Mouse (Mus musculus): Measurements from ENCODE around the gene Olfr1202. TPM values are rescaled to one million over a fixed set of nuclear protein-coding genes. Genes with fewer than 3 reads are reported as not detected.

Olfr1202 gene
- total RNA-seq (2021), result not detected

DNA sequence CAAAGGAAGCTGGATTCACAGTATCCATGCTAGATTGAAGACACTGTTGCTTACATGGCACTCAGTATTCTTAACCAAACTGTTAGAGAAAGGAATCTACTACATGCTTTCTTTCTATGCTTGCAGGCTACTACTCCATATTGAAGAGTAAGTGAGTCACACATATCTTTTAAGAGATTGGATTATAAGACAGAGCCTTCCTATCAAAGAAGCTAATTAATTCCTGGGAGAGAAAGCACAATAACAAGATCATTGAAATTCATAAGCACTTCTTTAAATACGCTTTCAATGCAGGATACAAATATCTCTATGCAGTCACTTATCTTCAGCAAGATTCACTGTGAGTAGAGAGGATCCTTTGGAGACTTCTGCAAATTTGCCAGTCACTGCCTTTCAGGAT, at the start of gene Olfr1202:
Gene Olfr1202 (plus strand): TSS at position 301 of the 400 bp plus-strand sequence.
- no peak for DNase-seq

DNA sequence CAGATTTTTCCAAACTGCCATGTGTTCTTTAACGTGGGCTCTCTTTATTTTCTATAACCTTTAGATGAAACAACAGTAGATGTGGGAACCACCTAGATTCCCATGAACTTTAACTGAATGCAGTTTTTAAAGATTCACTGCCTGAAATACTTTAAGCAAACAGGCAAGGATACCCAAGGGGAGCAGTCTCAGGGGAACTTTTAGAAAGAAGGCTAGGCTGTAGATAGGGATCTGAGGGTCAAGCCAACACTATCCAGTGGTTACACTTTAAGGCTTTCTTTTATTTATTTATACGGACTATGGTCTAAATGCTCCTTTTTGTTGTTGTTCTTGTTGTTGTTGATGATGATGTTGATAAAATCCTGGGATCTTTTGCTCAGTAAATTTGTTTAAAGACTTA, 43.9 kb upstream of the Olfr1202 start, which contains the start of gene Olfr1200:
Gene Olfr1200 (minus strand): TSS at position 101 of the 400 bp plus-strand sequence.
- DNase-seq, result no peak

DNA sequence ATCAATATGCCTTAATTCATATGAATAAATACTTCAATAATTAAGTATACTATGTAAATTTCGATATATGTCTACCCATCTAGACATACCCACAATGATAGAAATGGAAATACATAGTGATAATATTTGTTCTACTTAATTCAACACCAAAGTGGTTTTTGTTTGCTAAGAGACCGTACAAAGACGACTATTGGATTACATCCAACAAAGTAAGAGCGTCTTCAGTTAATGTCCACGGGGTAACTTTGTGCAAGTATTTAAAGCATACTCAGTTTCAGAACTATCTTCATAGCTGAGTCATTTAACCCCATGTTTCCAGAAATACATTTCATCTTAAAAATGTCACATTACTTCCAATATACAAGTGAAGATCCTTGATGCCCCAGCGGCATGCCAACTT, 21.6 kb upstream of the Olfr1202 start, which contains the start of gene Olfr1201:
Gene Olfr1201 (plus strand): TSS at position 301 of the 400 bp plus-strand sequence.
- no peak for DNase-seq

DNA sequence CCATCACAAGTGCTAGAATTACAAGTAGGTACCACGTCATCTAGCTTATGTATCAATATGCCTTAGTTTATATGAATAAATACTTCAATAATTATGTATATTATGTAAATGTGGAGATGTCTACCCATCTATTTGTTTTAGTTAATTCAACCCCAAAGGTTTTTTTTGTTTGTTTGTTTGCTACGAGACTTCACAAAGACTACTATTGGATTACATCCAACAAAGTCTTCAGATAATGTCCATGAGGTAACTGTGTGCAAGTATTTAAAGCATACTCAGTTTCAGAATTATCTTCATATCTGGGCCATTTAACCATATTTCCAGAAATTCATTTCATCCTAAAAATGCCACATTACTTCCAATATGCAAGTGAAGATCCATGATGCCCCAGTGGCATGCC, 15.1 kb downstream of the Olfr1202 start, which contains the start of gene Olfr1205:
Gene Olfr1205 (plus strand): TSS at position 301 of the 400 bp plus-strand sequence.
- no peak for DNase-seq

DNA sequence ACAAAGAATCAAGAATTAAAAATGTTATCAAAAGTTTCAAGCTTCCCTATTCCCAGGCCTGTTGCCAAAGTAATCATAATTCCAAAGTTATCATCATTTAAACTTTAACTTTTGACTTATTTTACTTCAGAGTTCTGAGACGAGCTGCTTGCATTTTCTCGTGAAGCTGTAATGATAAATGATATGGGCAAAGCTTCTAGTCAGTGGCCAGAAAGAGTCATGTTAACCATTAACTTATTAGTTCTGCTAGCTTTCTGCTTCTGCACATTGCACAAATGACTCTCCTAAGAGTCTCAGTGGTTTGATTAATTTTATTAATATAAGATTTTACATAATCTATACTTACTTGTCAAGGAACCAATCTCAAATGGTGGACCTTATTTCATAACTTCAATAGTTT, 24.2 kb downstream of the Olfr1202 start:
- no peak for DNase-seq

DNA sequence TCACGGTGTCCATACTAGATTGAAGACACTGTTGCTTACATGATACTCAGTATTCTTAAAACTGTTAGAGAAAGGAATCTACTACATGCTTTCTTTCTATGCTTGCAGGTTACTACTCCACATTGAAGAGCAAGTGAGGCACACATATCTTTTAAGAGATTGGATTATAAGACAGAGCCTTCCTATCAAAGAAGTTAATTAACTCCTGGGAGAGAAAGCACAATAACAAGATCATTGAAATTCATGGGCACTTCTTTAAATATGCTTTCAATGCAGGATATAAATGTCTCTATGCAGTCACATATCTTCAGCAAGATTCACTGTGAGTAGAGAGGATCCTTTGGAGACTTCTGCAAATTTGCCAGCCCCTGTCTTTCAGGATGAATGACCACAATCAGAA, 34.7 kb downstream of the Olfr1202 start, which contains the start of gene Olfr1204:
Gene Olfr1204 (plus strand): TSS at position 301 of the 400 bp plus-strand sequence.
- no peak for DNase-seq

DNA sequence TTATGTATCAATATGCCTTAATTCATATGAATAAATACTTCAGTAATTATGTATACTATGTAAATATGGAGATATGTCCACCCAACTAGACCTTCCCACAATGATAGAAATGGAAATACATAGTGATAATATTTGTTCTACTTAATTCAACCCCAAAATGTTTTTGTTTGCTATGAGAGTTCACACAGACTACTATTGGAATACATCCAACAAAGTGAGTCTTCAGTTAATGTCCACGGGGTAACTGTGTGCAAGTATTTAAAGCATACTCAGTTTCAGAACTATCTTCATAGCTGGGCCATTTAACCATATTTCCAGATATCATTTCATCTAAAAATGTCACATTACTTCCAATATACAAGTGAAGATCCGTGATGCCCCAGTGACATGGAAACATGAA, 48.6 kb downstream of the Olfr1202 start, which contains the start of gene Olfr1206:
Gene Olfr1206 (plus strand): TSS at position 301 of the 400 bp plus-strand sequence.
- no peak for DNase-seq

Other genes starting within 250 kb of the Olfr1202 start
- gene Olfr1189, start 228.0 kb upstream of the Olfr1202 start, total RNA-seq (2021), result not detected
- gene Olfr1191-ps1, start 174.0 kb upstream of the Olfr1202 start, total RNA-seq (2021), result not detected
- not detected for gene Olfr1192-ps1, start 166.0 kb upstream of the Olfr1202 start, total RNA-seq (2021)
- gene Olfr1193, start 138.9 kb upstream of the Olfr1202 start, total RNA-seq (2021), result not detected
- gene Olfr1195, start 125.3 kb upstream of the Olfr1202 start, total RNA-seq (2021), result not detected
- gene Olfr1196, start 109.9 kb upstream of the Olfr1202 start, total RNA-seq (2021), result not detected
- gene Olfr1197, start 82.1 kb upstream of the Olfr1202 start, total RNA-seq (2021), result not detected
- not detected for gene Olfr1198, start 63.1 kb upstream of the Olfr1202 start, total RNA-seq (2021)
- not detected for gene Olfr1199, start 54.0 kb upstream of the Olfr1202 start, total RNA-seq (2021)
- gene Olfr1200, start 44.0 kb upstream of the Olfr1202 start, total RNA-seq (2021), result not detected
- not detected for gene Olfr1201, start 21.5 kb upstream of the Olfr1202 start, total RNA-seq (2021)
- gene Olfr1205, start 15.2 kb downstream of the Olfr1202 start, total RNA-seq (2021), result not detected
- not detected for gene Olfr1204, start 34.8 kb downstream of the Olfr1202 start, total RNA-seq (2021)
- gene Olfr1206, start 48.7 kb downstream of the Olfr1202 start, total RNA-seq (2021), result not detected
- gene Olfr1208, start 87.8 kb downstream of the Olfr1202 start, total RNA-seq (2021), result not detected
- not detected for gene Olfr1209, start 100.7 kb downstream of the Olfr1202 start, total RNA-seq (2021)
- gene Olfr1211, start 123.6 kb downstream of the Olfr1202 start, total RNA-seq (2021), result not detected
- not detected for gene Olfr1212, start 139.5 kb downstream of the Olfr1202 start, total RNA-seq (2021)
- not detected for gene Gm13762, start 165.8 kb downstream of the Olfr1202 start, total RNA-seq (2021)
- gene Olfr1214, start 178.2 kb downstream of the Olfr1202 start, total RNA-seq (2021), result not detected
- gene Olfr1215, start 192.5 kb downstream of the Olfr1202 start, total RNA-seq (2021), result not detected
- not detected for gene Olfr1216, start 203.8 kb downstream of the Olfr1202 start, total RNA-seq (2021)
- gene Olfr1217, start 217.6 kb downstream of the Olfr1202 start, total RNA-seq (2021), result not detected
- not detected for gene Olfr1218, start 246.7 kb downstream of the Olfr1202 start, total RNA-seq (2021)